Mouse (Mus musculus): ENCODE results near the gene P2rx3.

P2rx3 gene

GRCm38 (mm10) chr2:84980188-84980587 is 57.1 kb downstream of the P2rx3 start, which contains the start of gene Prg2:
Prg2 (plus strand) TSS chr2:84980461.
- no peak for DNase-seq (ENCODE audit: low spot score)

GRCm38 (mm10) chr2:84975580-84975979 is 61.7 kb downstream of the P2rx3 start:
- no peak for DNase-seq (ENCODE audit: low spot score)

DNA sequence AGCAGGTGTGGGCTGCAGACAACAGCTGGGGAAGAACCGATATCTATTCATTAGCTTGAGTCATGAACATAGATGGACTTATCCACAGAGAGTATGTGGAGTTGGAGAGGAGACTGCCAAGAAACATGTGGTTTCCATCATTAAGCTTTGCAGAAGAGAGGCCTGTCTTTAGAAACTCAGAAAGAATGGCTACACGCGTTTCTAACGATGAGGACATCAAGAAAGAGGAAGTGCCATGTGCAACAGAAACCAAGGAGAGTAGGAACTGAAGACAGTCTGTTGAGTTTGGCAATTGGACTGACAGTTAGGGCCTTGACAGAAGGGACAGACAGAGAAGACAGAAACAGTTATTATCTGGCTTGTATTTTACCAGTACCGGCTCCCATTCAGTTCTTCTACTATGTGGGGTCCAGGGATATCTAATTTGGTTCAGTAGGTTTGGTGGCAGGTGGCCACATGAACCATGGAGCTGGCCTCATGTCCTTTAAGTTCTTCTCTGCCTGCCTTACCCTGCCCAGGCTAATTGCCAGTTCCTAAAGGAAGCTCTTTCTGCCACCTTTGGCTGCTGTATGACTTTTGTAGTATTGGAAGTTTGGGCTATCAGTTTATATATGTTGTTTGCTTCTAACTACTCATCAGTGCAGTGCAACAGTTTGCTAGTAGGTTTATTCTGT is 69.8 kb downstream of the P2rx3 start:
- no peak for DNase-seq (ENCODE audit: low spot score)

- DNase-seq (ENCODE audit: low spot score) = no peak
These were observed 73.0 kb downstream of the P2rx3 start for GRCm38 (mm10) chr2:84964111-84964801.

- peak; percentile 15 for DNase-seq (ENCODE audit: low spot score)
These were observed 74.3 kb downstream of the P2rx3 start for GRCm38 (mm10) chr2:84962906-84963507.

GRCm38 (mm10) chr2:84961901-84962300 is 75.4 kb downstream of the P2rx3 start:
- no peak for DNase-seq (ENCODE audit: low spot score)

DNA sequence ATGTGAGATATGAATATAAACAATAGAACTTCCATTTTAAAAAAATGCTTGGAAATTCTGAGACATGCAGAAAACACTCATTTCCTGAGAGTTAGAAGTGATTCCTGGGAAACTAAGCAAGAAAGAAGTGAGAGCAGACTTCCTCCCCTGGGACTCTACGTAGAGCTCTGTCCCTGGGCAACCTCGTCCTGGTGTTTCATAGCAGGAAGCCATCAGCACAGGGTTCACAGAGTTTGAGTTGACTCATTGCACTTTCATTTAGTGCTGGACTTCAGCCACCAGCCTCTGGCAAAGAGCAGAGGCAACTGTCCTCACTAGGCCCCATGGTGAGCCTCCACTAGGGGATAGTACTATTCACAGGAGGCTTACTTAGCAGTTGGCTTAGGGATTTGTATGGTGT is 76.0 kb downstream of the P2rx3 start:
- DNase-seq (ENCODE audit: low spot score) = no peak

DNA sequence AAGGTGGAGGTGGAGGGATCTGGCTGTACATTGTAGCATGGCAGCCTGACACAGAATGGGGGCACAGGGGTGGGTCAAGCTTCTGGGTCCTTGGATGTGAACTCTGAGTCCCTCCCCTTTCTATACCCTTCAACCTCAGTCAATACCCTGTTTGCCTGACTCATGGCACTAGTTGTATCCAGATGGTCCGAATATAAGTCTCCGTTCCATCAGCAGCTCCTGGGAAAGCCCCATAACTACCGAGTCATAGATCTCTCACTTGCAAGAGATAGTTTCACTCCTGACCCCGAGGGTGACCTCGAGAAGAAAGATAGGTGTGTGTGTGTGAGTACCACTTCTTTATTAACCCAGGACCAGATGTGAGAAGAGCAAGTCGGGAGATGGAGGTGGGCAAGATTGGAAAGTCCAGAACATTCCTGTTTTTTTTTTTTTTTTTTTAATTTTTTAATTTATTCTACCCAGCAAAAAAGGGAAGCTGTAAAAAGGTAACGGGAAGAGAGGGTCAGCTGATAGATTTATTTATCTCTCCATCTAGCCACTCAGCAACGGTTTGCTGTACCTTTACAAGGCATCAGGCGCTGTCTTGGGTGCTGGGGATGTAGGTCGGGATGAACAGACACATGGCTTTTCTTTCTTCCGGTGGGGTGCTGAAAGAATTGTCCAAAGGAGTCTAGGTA is 78.5 kb downstream of the P2rx3 start:
- DNase-seq (ENCODE audit: low spot score) = no peak

- DNase-seq (ENCODE audit: low spot score) = peak; percentile 74
These were observed 81.0 kb downstream of the P2rx3 start for GRCm38 (mm10) chr2:84956274-84956673.

DNA sequence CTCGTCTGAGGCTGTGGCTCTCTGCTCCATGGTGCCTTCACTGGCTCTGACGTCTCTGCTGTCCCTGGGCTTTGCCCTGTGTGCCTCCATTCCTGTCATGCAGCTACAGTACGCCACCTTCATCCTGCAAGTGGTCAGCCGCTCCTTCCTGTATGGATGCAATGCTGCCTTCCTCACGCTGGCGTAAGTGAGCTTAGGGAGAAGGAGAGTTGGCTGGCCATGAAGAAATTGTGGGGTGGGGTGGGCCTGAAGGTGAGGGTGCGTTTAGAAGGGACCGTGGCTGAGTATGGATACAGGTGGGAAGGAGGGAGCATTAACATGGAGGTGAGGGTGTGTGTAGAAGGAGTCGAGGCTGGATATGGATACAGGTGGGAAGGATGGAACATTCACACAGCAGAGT is 81.8 kb downstream of the P2rx3 start:
- DNase-seq (ENCODE audit: low spot score) = no peak

DNA sequence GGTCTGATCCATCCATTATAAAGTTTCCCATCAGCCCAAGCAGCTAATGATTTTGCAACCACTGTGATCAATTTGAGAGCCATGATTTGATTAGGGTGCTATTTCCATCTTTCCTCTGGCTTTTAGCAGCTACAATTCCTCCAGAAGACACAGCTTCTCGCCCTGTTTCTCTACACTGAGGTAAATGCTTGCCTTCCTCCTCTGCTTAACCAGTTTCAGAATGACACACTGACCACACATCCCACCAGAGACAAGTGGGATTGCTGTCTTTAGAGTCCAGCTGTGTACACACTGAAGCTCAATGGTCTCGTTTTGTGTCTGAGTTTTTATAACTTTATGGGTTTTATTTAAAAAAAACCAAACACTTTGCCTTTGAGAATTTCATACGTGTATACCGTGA is 84.6 kb downstream of the P2rx3 start:
- no peak for DNase-seq (ENCODE audit: low spot score)

DNA sequence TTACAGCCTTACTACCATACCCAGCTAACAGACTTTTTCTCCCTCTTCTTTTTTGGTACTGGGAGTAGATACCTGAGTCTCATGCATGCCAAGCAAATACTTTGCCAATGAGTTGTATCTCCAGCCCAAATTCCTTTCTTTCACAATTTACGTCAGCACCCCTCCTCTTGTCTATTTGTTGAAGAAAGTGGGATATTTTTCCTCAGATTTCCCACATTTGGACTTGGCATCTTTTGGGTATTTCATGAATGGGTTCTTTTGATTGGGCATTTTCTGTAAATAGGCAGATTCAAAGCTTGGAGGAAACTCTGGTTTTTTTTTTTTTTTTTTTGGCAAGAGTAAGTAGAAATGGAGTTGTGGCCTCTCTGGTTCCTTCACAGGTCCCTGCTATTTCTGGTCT is 85.0 kb downstream of the P2rx3 start:
- no peak for DNase-seq (ENCODE audit: low spot score)

GRCm38 (mm10) chr2:84951027-84951426 is 86.2 kb downstream of the P2rx3 start:
- no peak for DNase-seq (ENCODE audit: low spot score)

GRCm38 (mm10) chr2:84948721-84949120 is 88.5 kb downstream of the P2rx3 start:
- no peak for DNase-seq (ENCODE audit: low spot score)

All from embryo, embryonic 10.5 days (tissue).